Comparison of ENCODE assay signal across 10 mouse cellular contexts in the genomic region with DNA sequence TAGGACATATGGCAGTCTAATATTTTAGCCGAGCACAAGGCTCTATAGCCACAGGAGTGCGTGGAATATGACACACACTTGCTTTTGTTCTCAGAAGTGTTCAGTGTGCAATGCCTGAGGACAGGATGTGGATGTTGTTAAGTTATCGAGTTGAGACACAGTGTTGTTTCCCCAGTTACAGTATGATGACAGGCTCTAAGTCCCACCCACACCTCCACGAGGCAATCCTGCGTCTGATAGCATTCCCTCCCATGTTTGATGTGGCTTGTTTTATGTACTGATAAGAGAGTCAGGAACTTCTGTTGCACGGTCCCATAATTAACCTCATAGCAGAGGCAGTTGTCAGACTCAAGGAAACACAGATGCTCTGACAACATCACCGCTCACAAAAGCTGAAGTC.
DNase-seq lines count a peak whose midpoint lies in the region; ATAC-seq lines count a peak whose summit lies in the region.
"Had no signal": no experiment of that assay in that cellular context is flagged by ENCODE, and none has a peak within 500 bp of the region (broad histone marks: within the 10 kb centered on the region; RNA-seq: fewer than 3 reads in every experiment).

No protein-coding gene starts in this region.

- H3K27me3 ChIP-seq in heart, embryonic 15.5 days = no peaks in the 10 kb centered on the region
- H3K27me3 ChIP-seq in liver, embryonic 11.5 days (replicated peaks; ENCODE audit: control insufficient read depth, insufficient read depth, low read length) = no peaks in the 10 kb centered on the region
- H3K27me3 ChIP-seq in stomach, embryonic 15.5 days (replicated peaks) = no peaks in the 10 kb centered on the region

- no peak overlapping the region for H3K4me3 ChIP-seq in heart, embryonic 15.5 days
- no peak overlapping the region for H3K4me3 ChIP-seq in liver, embryonic 11.5 days (ENCODE audit: low read depth, low read length)
- no peak overlapping the region for H3K4me3 ChIP-seq in stomach, embryonic 15.5 days (replicated peaks)
- H3K4me3 ChIP-seq: embryonic facial prominence, embryonic 10.5 days had no signal

- no peak overlapping the region for H3K27ac ChIP-seq in heart, embryonic 15.5 days
- H3K27ac ChIP-seq in liver, embryonic 11.5 days (ENCODE audit: low read depth, low read length) = no peak overlapping the region
- no peak overlapping the region for H3K27ac ChIP-seq in stomach, embryonic 15.5 days
- H3K27ac ChIP-seq: embryonic facial prominence, embryonic 10.5 days had no signal

- no peaks in the 10 kb centered on the region for H3K9me3 ChIP-seq in heart, embryonic 15.5 days (replicated peaks)
- no peaks in the 10 kb centered on the region for H3K9me3 ChIP-seq in liver, embryonic 11.5 days (ENCODE audit: control insufficient read depth, low read length)
- H3K9me3 ChIP-seq in stomach, embryonic 15.5 days = no peaks in the 10 kb centered on the region
- H3K9me3 ChIP-seq: embryonic facial prominence, embryonic 10.5 days had no signal

- WGBS in heart, embryonic 15.5 days = 20% methylated on average over 7 of the region's 7 CpGs
- WGBS in liver, embryonic 11.5 days = 31% methylated on average over 7 of the region's 7 CpGs
- WGBS in stomach, embryonic 15.5 days = 33% methylated on average over 7 of the region's 7 CpGs

- H3K4me2 ChIP-seq in heart, embryonic 15.5 days = no peak overlapping the region
- 0 out of 2 replicates have a peak overlapping the region, but pooled peaks have one; percentile 22 for H3K4me2 ChIP-seq in liver, embryonic 11.5 days
- no peak overlapping the region for H3K4me2 ChIP-seq in stomach, embryonic 15.5 days

- peak; percentile 47; the same call in 1 of the 2 replicates for ATAC-seq in heart, embryonic 15.5 days (replicated peaks; ENCODE audit: insufficient number of reproducible peaks, insufficient read depth, low FRiP score, low read depth)
- peak; percentile 95 for ATAC-seq in activated CD4-positive, CD25-positive, alpha-beta regulatory T cell, adult 4 months
- peak; percentile 97 for ATAC-seq in liver, embryonic 11.5 days (replicated peaks; ENCODE audit: low FRiP score)
- peak; percentile 81 for ATAC-seq in stomach, embryonic 15.5 days (ENCODE audit: insufficient read depth, low FRiP score, low read depth)
- ATAC-seq: forebrain, embryonic 14.5 days had no signal

- intact Hi-C loops in heart, postnatal 25 days (cut with DNase I) = no loop called here

- H3K4me1 ChIP-seq in heart, embryonic 15.5 days (replicated peaks) = no peaks in the 10 kb centered on the region; the same call in 1 of the 2 replicates
- peaks cover 6% of the 10 kb centered on the region; the same call in 1 of the 2 replicates for H3K4me1 ChIP-seq in liver, embryonic 11.5 days (replicated peaks; ENCODE audit: control insufficient read depth, insufficient read depth, low read length)
- H3K4me1 ChIP-seq in stomach, embryonic 15.5 days = no peaks in the 10 kb centered on the region
- H3K4me1 ChIP-seq: embryonic facial prominence, embryonic 10.5 days had no signal

- H3K36me3 ChIP-seq in heart, embryonic 15.5 days = no peaks in the 10 kb centered on the region
- H3K36me3 ChIP-seq in liver, embryonic 11.5 days (ENCODE audit: control insufficient read depth, insufficient read depth, low read length) = no peaks in the 10 kb centered on the region
- no peaks in the 10 kb centered on the region for H3K36me3 ChIP-seq in stomach, embryonic 15.5 days
- H3K36me3 ChIP-seq: embryonic facial prominence, embryonic 10.5 days had no signal

- DNase-seq in heart, postnatal 25 days (ENCODE audit: low spot score) = no peak
- DNase-seq in liver, embryonic 11.5 days (ENCODE audit: low spot score) = peak; percentile 42
- DNase-seq in adrenal gland, adult (ENCODE audit: inconsistent age in 2 of 2, low spot score in 1 of 2) = no peak
- no peak for DNase-seq in urinary bladder, postnatal 25 days (ENCODE audit: low spot score)
- no peak for DNase-seq in urinary bladder, postnatal 10 days (ENCODE audit: low spot score)

- no peak overlapping the region for H3K9ac ChIP-seq in heart, embryonic 15.5 days
- H3K9ac ChIP-seq in liver, embryonic 11.5 days (ENCODE audit: low read depth, low read length) = no peak overlapping the region
- H3K9ac ChIP-seq in stomach, embryonic 15.5 days = no peak overlapping the region

Comparison
In these comparisons a context has a peak if more than half of its experiments do, and no peak if none do; other contexts are left out.
1. ATAC-seq: peak in every context shown above with its lines; median percentile 97 in liver, embryonic 11.5 days; 95 in activated CD4-positive, CD25-positive, alpha-beta regulatory T cell, adult 4 months; 81 in stomach, embryonic 15.5 days; 47 in heart, embryonic 15.5 days.